Mouse (Mus musculus): ENCODE measurements around the gene Lrrc63. TPM values are rescaled to one million over a fixed set of nuclear protein-coding genes. Genes with fewer than 3 reads are reported as not detected.

The Lrrc63 gene
- polyA plus RNA-seq, 1 experiment from 2014 or later, result 0.15 TPM

GRCm38 (mm10) chr14:75056861-75057431, 73.7 kb downstream of the Lrrc63 start:
- 85% methylated on average over 9 of the region's 9 CpGs for whole genome bisulfite sequencing
- Histone ChIP-seq H3K27me3 (no peaks in the 10 kb centered on the region), H3K4me1 (no peaks in the 10 kb centered on the region), H3K36me3 (no peaks in the 10 kb centered on the region), H3K9ac (replicated peaks) (no peak overlapping the region), H3K27ac (replicated peaks) (no peak overlapping the region), H3K4me3 (no peak overlapping the region), H3K9me3 (no peaks in the 10 kb centered on the region), H3K4me2 (replicated peaks) (no peak overlapping the region)
- ATAC-seq (ENCODE audit: low FRiP score, low read depth), result no peak

GRCm38 (mm10) chr14:75054455-75055343, 76.0 kb downstream of the Lrrc63 start:
- Histone ChIP-seq H3K4me3 (no peak overlapping the region), H3K4me1 (no peaks in the 10 kb centered on the region), H3K9ac (replicated peaks) (no peak overlapping the region), H3K27ac (replicated peaks) (no peak overlapping the region), H3K4me2 (replicated peaks) (no peak overlapping the region), H3K27me3 (no peaks in the 10 kb centered on the region), H3K9me3 (no peaks in the 10 kb centered on the region), H3K36me3 (no peaks in the 10 kb centered on the region)
- ATAC-seq (ENCODE audit: low FRiP score, low read depth), result no peak
- whole genome bisulfite sequencing, result 83% methylated on average over 14 of the region's 14 CpGs

GRCm38 (mm10) chr14:75052451-75052850, 78.2 kb downstream of the Lrrc63 start:
- no peaks in the 10 kb centered on the region for H3K9me3 ChIP-seq
- H3K36me3 ChIP-seq, result no peaks in the 10 kb centered on the region
- no peak overlapping the region for H3K4me3 ChIP-seq
- ATAC-seq (ENCODE audit: low FRiP score, low read depth), result no peak
- no peaks in the 10 kb centered on the region for H3K4me1 ChIP-seq
- H3K27ac ChIP-seq (replicated peaks), result no peak overlapping the region
- no peak overlapping the region for H3K4me2 ChIP-seq (replicated peaks)
- WGBS, result 66% methylated on average over 8 of the region's 8 CpGs
- no peaks in the 10 kb centered on the region for H3K27me3 ChIP-seq
- H3K9ac ChIP-seq (replicated peaks), result no peak overlapping the region

GRCm38 (mm10) chr14:75045184-75045583, 85.5 kb downstream of the Lrrc63 start:
- no peaks in the 10 kb centered on the region for H3K9me3 ChIP-seq
- WGBS, result 75% methylated on average over 7 of the region's 7 CpGs

GRCm38 (mm10) chr14:75035431-75035830, 95.2 kb downstream of the Lrrc63 start:
- no peak for ATAC-seq (ENCODE audit: low FRiP score, low read depth)
- H3K36me3 ChIP-seq, result no peaks in the 10 kb centered on the region
- no peak overlapping the region for H3K9ac ChIP-seq (replicated peaks)
- H3K4me3 ChIP-seq, result no peak overlapping the region
- WGBS, result 61% methylated on average over 11 of the region's 11 CpGs
- no peaks in the 10 kb centered on the region for H3K4me1 ChIP-seq
- H3K27me3 ChIP-seq, result no peaks in the 10 kb centered on the region
- no peak overlapping the region for H3K27ac ChIP-seq (replicated peaks)
- H3K4me2 ChIP-seq (replicated peaks), result no peak overlapping the region
- H3K9me3 ChIP-seq, result no peaks in the 10 kb centered on the region

More at GRCm38 (mm10) chr14:75045184-75045583, 85.5 kb downstream of the Lrrc63 start:
- no peak overlapping the region for H3K4me2 ChIP-seq (replicated peaks)
- H3K36me3 ChIP-seq, result no peaks in the 10 kb centered on the region
- no peak overlapping the region for H3K9ac ChIP-seq (replicated peaks)
- no peak for ATAC-seq (ENCODE audit: low FRiP score, low read depth)
- H3K27ac ChIP-seq (replicated peaks), result no peak overlapping the region
- H3K4me1 ChIP-seq, result no peaks in the 10 kb centered on the region
- H3K4me3 ChIP-seq, result no peak overlapping the region
- no peaks in the 10 kb centered on the region for H3K27me3 ChIP-seq

Other genes with a start within 250 kb of the Lrrc63 start
- gene Lrch1, start 183.0 kb downstream of the Lrrc63 start, polyA plus RNA-seq (2016; fragmentation: Nextera tagmentation; extraction: Ambion mirVana), result 8.2 and 9.2 TPM in 2 replicates
- 0.13 and 0.22 TPM in 2 replicates for gene Rubcnl, start 114.9 kb downstream of the Lrrc63 start, polyA plus RNA-seq (2016; fragmentation: Nextera tagmentation; extraction: Ambion mirVana)
- gene Lcp1, start 220 bp upstream of the Lrrc63 start, polyA plus RNA-seq (2016; fragmentation: Nextera tagmentation; extraction: Ambion mirVana), result 22.6 and 23.6 TPM in 2 replicates
- not detected in 2 replicates for gene Cpb2, start 111.4 kb upstream of the Lrrc63 start, polyA plus RNA-seq (2016; fragmentation: Nextera tagmentation; extraction: Ambion mirVana)
- 44.0 and 46.0 TPM in 2 replicates for gene Zc3h13, start 153.5 kb upstream of the Lrrc63 start, polyA plus RNA-seq (2016; fragmentation: Nextera tagmentation; extraction: Ambion mirVana)

Data from midbrain, embryonic 12.5 days (tissue).